Mouse (Mus musculus) heart, embryonic 11.5 days (tissue): ENCODE measurements around the gene Sufu. TPM values are rescaled to one million over a fixed set of nuclear protein-coding genes. Genes with fewer than 3 reads are reported as not detected.

Experiments used
- ATAC-seq: fragments of 200-750 bp; cut with Nextera tagmentation; replicated peaks from 2 replicates; pipeline ENCODE4 v1.8.0; 2017; ENCODE audit warnings: moderate library complexity; ENCODE audit not compliant: insufficient number of reproducible peaks, low FRiP score, low TSS enrichment
- H3K27ac ChIP-seq: fragments of 300-500 bp; sonication (generic); 2 replicates; pipeline ENCODE4 v1.5.1; 2014; ENCODE audit warnings: mild to moderate bottlenecking, low read depth, low read length
- H3K27me3 ChIP-seq: fragments of 300-500 bp; sonication (generic); 2 replicates; pipeline ENCODE4 v1.6.1; 2014; ENCODE audit warnings: mild to moderate bottlenecking, low read length, mixed read lengths; ENCODE audit not compliant: control insufficient read depth, insufficient read depth
- H3K36me3 ChIP-seq: fragments of 300-500 bp; sonication (generic); 2 replicates; pipeline ENCODE4 v1.6.1; 2014; ENCODE audit warnings: mild to moderate bottlenecking, low read length, moderate library complexity, mixed read lengths; ENCODE audit not compliant: control insufficient read depth, insufficient read depth
- H3K4me1 ChIP-seq: fragments of 300-500 bp; sonication (generic); 2 replicates; pipeline ENCODE4 v1.6.1; 2014; ENCODE audit warnings: low read length; ENCODE audit not compliant: control insufficient read depth, insufficient read depth
- H3K4me2 ChIP-seq: fragments of 300-500 bp; sonication (generic); 2 replicates; pipeline ENCODE4 v1.6.1; 2014; ENCODE audit warnings: mild to moderate bottlenecking, moderate library complexity
- H3K4me3 ChIP-seq: fragments of 300-500 bp; sonication (generic); 2 replicates; pipeline ENCODE4 v1.5.1; 2014; ENCODE audit warnings: low read depth, low read length
- H3K9ac ChIP-seq: fragments of 300-500 bp; sonication (generic); 2 replicates; pipeline ENCODE4 v1.6.1; 2014; ENCODE audit warnings: mild to moderate bottlenecking, low read depth, low read length, moderate library complexity
- H3K9me3 ChIP-seq: fragments of 300-500 bp; sonication (generic); replicated peaks from 2 replicates; pipeline ENCODE4 v1.6.1; 2016; ENCODE audit warnings: low read length; ENCODE audit not compliant: control insufficient read depth
- WGBS: fragments of 180-500 bp; shearing (Covaris S2); extraction: QIAGEN DNeasy Blood & Tissue Kit; methylation state at CpG from one replicate; pipeline ENCODE4 v1.1.7; 2014; ENCODE audit not compliant: insufficient replicate concordance; 5-methylcytosine and 5-hydroxymethylcytosine counted together
- polyA plus RNA-seq: library from polyadenylated mRNA; unstranded; fragments of >200 nt; fragmentation: Nextera tagmentation; extraction: Ambion mirVana; gene quantifications from 2 replicates; pipeline ENCODE4 v1.2.1, GENCODE M21; 2014

The Sufu gene
- polyA plus RNA-seq, 1 experiment from 2014 or later = 21.5 TPM

- peaks cover 14% of the 10 kb centered on the region for H3K36me3 ChIP-seq
- H3K9me3 ChIP-seq = no peaks in the 10 kb centered on the region
- peak overlapping the region; percentile 99 for H3K27ac ChIP-seq
- H3K27me3 ChIP-seq = no peaks in the 10 kb centered on the region
- no peak for ATAC-seq
- peak overlapping the region; percentile 98 for H3K4me2 ChIP-seq
- peak overlapping the region; percentile 98 for H3K9ac ChIP-seq
- peak overlapping the region; percentile 85 for H3K4me3 ChIP-seq
- under 1% methylated on average over 53 of the region's 53 CpGs for WGBS
- H3K4me1 ChIP-seq = peaks cover 35% of the 10 kb centered on the region
Observed at GRCm38 (mm10) chr19:46502471-46503166, 105.9 kb downstream of the Sufu start.

- H3K4me3 ChIP-seq = peak overlapping the region; percentile 85
- H3K9me3 ChIP-seq = no peaks in the 10 kb centered on the region
- ATAC-seq = peak; percentile 15; the same call in 1 of the 2 replicates
- H3K9ac ChIP-seq = peak overlapping the region; percentile 98
- under 1% methylated on average over 21 of the region's 21 CpGs for WGBS
- peak overlapping the region; percentile 99 for H3K27ac ChIP-seq
- peak overlapping the region; percentile 98 for H3K4me2 ChIP-seq
- H3K4me1 ChIP-seq = peaks cover 44% of the 10 kb centered on the region
- H3K27me3 ChIP-seq = no peaks in the 10 kb centered on the region
- peaks cover 16% of the 10 kb centered on the region for H3K36me3 ChIP-seq
Observed at GRCm38 (mm10) chr19:46503351-46504084, 106.8 kb downstream of the Sufu start.

GRCm38 (mm10) chr19:46504085-46504552, 107.4 kb downstream of the Sufu start:
- Histone ChIP-seq H3K27ac (peak overlapping the region; percentile 99), H3K36me3 (peaks cover 18% of the 10 kb centered on the region), H3K4me1 (peaks cover 50% of the 10 kb centered on the region), H3K4me3 (peak overlapping the region; percentile 85), H3K4me2 (peak overlapping the region; percentile 98), H3K9ac (peak overlapping the region; percentile 98), H3K27me3 (no peaks in the 10 kb centered on the region), H3K9me3 (no peaks in the 10 kb centered on the region)
- peak; percentile 15; the same call in 1 of the 2 replicates for ATAC-seq
- WGBS = 12% methylated on average over 4 of the region's 4 CpGs

GRCm38 (mm10) chr19:46504822-46505417, 108.2 kb downstream of the Sufu start:
- WGBS = 26% methylated on average over 9 of the region's 9 CpGs
- peaks cover 58% of the 10 kb centered on the region for H3K4me1 ChIP-seq
- peak overlapping the region; percentile 99 for H3K27ac ChIP-seq
- peak overlapping the region; percentile 98 for H3K9ac ChIP-seq
- peak overlapping the region; percentile 98 for H3K4me2 ChIP-seq
- no peak for ATAC-seq
- peaks cover 18% of the 10 kb centered on the region for H3K36me3 ChIP-seq
- no peaks in the 10 kb centered on the region for H3K27me3 ChIP-seq
- H3K4me3 ChIP-seq = peak overlapping the region; percentile 85
- no peaks in the 10 kb centered on the region for H3K9me3 ChIP-seq

- Histone ChIP-seq H3K27ac (peak overlapping the region; percentile 54; the same call in 1 of the 2 replicates), H3K9me3 (no peaks in the 10 kb centered on the region), H3K27me3 (no peaks in the 10 kb centered on the region), H3K9ac (peak overlapping the region; percentile 47; the same call in 1 of the 2 replicates), H3K4me3 (peak overlapping the region; percentile 85), H3K36me3 (peaks cover 18% of the 10 kb centered on the region), H3K4me2 (peak overlapping the region; percentile 98), H3K4me1 (peaks cover 67% of the 10 kb centered on the region)
- 79% methylated on average over 8 of the region's 8 CpGs for WGBS
- no peak for ATAC-seq
Observed at GRCm38 (mm10) chr19:46505646-46506371, 109.1 kb downstream of the Sufu start.

- 60% methylated on average over 3 of the region's 3 CpGs for WGBS
- no peaks in the 10 kb centered on the region for H3K27me3 ChIP-seq
- H3K4me2 ChIP-seq = peak overlapping the region; percentile 98
- peak overlapping the region; percentile 39; the same call in 1 of the 2 replicates for H3K9ac ChIP-seq
- H3K4me3 ChIP-seq = peak overlapping the region; percentile 85; the same call in 1 of the 2 replicates
- peaks cover 73% of the 10 kb centered on the region for H3K4me1 ChIP-seq
- H3K9me3 ChIP-seq = no peaks in the 10 kb centered on the region
- H3K27ac ChIP-seq = no peak overlapping the region
- peaks cover 18% of the 10 kb centered on the region for H3K36me3 ChIP-seq
- no peak for ATAC-seq
Observed at GRCm38 (mm10) chr19:46506372-46506717, 109.6 kb downstream of the Sufu start.

- H3K27ac ChIP-seq = no peak overlapping the region
- peaks cover 73% of the 10 kb centered on the region for H3K4me1 ChIP-seq
- peaks cover 20% of the 10 kb centered on the region for H3K36me3 ChIP-seq
Observed at GRCm38 (mm10) chr19:46507181-46507581, 110.5 kb downstream of the Sufu start.

GRCm38 (mm10) chr19:46507806-46508205, 111.1 kb downstream of the Sufu start:
- WGBS = 94% methylated on average over 1 of the region's 1 CpGs
- Histone ChIP-seq H3K9me3 (no peaks in the 10 kb centered on the region), H3K4me3 (no peak overlapping the region; the same call in 1 of the 2 replicates), H3K9ac (no peak overlapping the region), H3K4me1 (peaks cover 73% of the 10 kb centered on the region), H3K36me3 (peaks cover 23% of the 10 kb centered on the region), H3K4me2 (no peak overlapping the region), H3K27ac (no peak overlapping the region), H3K27me3 (no peaks in the 10 kb centered on the region)
- no peak for ATAC-seq

More at GRCm38 (mm10) chr19:46507181-46507581, 110.5 kb downstream of the Sufu start:
- no peaks in the 10 kb centered on the region for H3K9me3 ChIP-seq
- peak overlapping the region; percentile 16; the same call in 1 of the 2 replicates for H3K9ac ChIP-seq
- 82% methylated on average over 8 of the region's 8 CpGs for WGBS
- ATAC-seq = no peak
- peak overlapping the region; percentile 25 for H3K4me2 ChIP-seq
- no peaks in the 10 kb centered on the region for H3K27me3 ChIP-seq
- H3K4me3 ChIP-seq = no peak overlapping the region
